Mouse (Mus musculus) colon, adult 2 months (tissue): ENCODE results near the gene Scn2b. TPM values are rescaled to one million over a fixed set of nuclear protein-coding genes. Genes with fewer than 3 reads are reported as not detected.

Experiments used
- polyA plus RNA-seq: library from polyadenylated mRNA; depleted of rRNA; stranded (reverse); fragments of >200 nt; gene quantifications from 2 replicates; pipeline ENCODE4 v1.2.3, GENCODE M21; 2012; rRNA removed

Scn2b gene
- polyA plus RNA-seq: 0.58 and 0.86 TPM in 2 replicates

DNA sequence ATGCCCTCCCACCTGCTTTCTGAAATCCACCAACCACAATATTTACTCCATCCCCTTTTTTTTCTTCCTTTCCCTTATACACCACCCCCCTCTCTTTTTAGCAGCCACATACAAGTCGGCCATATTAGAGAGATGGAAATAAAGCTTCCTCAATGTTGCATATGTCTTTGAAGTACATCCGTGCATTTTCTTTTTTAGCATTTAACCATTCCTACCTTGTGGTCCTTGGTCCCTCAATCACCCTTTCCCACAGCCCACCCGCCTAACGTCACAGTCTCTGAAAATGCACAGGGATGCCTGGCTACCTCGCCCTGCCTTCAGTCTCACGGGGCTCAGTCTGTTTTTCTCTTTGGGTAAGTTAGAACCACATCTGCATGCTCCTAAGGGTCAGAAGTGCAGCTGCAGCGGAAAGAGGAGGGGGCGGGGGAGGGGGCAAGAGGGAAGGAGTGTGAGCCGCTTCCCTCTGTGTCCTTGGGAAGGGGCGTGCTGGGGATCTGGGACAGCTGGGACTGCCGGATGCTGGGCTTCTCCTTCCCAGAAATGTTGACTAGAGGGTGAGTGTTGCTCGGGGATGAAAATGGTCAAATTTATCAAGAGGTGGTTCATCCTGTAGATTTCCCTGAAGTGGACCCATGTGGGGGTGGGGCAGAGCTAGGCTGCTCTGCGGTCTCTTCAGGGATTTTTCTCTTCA lies at the start of gene Scn2b:
Scn2b (plus strand) TSS at position 42 of the 691 bp plus-strand sequence.

DNA sequence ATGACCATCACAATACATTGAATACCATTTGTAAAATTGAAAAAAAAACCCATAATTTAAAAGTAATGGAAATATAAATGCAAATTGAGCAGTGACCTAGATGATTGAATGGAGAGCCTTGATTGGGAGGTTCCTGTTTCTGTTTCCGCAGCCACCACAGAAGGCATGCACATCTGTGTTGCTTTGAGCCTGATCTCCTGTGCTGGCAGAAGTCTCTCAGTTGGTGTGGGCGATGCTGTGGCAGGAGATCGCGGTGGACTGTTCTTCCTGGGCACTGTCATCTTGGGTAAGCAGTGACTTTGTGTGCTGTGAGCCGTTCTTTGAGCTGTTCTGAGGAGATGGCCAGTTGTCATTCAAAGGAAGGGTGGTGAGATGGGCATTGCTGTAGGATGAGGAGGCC lies 38.6 kb upstream of the Scn2b start, which contains the start of gene Jaml:
Jaml (plus strand) TSS at position 173 of the 400 bp plus-strand sequence.

DNA sequence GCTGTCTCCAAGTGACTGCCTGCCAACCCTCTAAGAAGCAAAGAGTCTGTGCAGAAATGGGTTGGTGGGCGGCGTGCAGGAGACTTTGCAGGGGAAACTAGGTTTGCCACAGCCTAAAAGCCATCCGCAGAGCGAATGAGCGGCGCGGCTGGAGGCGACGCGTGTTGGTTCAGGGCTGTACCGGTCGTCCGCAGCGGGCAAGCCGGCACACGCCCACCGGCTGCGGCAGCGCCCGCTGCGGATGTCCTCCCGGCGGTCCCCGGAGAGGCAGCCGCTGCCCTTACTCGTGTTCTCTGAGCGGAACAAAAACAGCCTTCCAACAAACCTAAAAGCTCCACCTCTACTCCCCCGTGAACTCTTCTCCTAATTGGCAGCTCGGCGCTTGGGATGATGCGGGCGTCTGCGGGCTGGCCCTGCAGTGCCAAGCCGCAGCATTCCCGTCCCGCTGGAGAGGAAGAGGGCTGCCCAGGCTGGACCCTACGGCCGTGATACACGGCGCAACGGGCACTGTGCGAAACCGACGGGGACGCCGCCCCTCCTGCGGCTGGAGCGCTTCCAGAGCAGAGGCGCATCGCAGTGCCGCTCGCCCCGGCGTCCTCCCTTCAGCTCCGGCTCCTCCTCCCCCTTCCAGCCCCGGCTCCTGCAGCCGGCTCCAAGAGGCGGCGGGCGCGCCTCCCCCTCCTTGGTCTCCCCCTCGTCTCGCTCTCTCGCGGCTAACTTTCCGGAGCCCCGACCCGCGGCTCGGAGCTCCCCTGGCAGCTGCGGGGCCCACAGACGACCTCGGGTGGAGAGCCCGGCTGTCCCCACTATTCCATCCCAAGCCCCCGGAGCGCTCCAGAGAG lies 20.8 kb downstream of the Scn2b start, which contains the start of gene Scn4b:
Scn4b (plus strand) TSS at position 205 of the 842 bp plus-strand sequence.

Other genes starting within 250 kb of the Scn2b start
- 10.3 and 14.7 TPM in 2 replicates for gene Kmt2a, start 236.5 kb upstream of the Scn2b start, polyA plus RNA-seq
- gene Atp5l, start 197.0 kb upstream of the Scn2b start, polyA plus RNA-seq: 165 and 211 TPM in 2 replicates
- 5.5 and 6.8 TPM in 2 replicates for gene Ube4a, start 152.2 kb upstream of the Scn2b start, polyA plus RNA-seq
- gene Cd3g, start 137.4 kb upstream of the Scn2b start, polyA plus RNA-seq: 0.41 and 0.56 TPM in 2 replicates
- gene Cd3d, start 136.0 kb upstream of the Scn2b start, polyA plus RNA-seq: 0.43 and 0.58 TPM in 2 replicates
- gene Cd3e, start 108.2 kb upstream of the Scn2b start, polyA plus RNA-seq: 1.3 TPM in 2 replicates
- gene Mpzl2, start 78.0 kb upstream of the Scn2b start, polyA plus RNA-seq: 17.2 and 24.3 TPM in 2 replicates
- gene Mpzl3, start 62.6 kb upstream of the Scn2b start, polyA plus RNA-seq: 6.0 and 10.1 TPM in 2 replicates
- gene Jaml, start 38.6 kb upstream of the Scn2b start, polyA plus RNA-seq: 0.30 and 0.58 TPM in 2 replicates
- gene Scn4b, start 20.6 kb downstream of the Scn2b start, polyA plus RNA-seq: 0.10 and 0.13 TPM in 2 replicates
- gene BC049352, start 64.2 kb downstream of the Scn2b start, polyA plus RNA-seq: 0.13 TPM in 2 replicates
- gene Tmprss4, start 86.3 kb downstream of the Scn2b start, polyA plus RNA-seq: 110 and 143 TPM in 2 replicates
- 3.7 and 3.8 TPM in 2 replicates for gene Il10ra, start 151.4 kb downstream of the Scn2b start, polyA plus RNA-seq
- 2.0 and 2.5 TPM in 2 replicates for gene Tmprss13, start 201.3 kb downstream of the Scn2b start, polyA plus RNA-seq